Mouse (Mus musculus): ENCODE data around the gene C1galt1. TPM values are rescaled to one million over a fixed set of nuclear protein-coding genes. Genes with fewer than 3 reads are reported as not detected.
A peak's percentile ranks its signal among the peaks of the same experiment; 100 is the strongest.

The C1galt1 gene
- polyA plus RNA-seq, 1 experiment from 2014 or later = 2.1 TPM

- Histone ChIP-seq H3K4me3 (peak overlapping the region; percentile 13; the same call in 1 of the 2 replicates), H3K4me1 (replicated peaks) (peaks cover 25% of the 10 kb centered on the region), H3K36me3 (no peaks in the 10 kb centered on the region), H3K27me3 (no peaks in the 10 kb centered on the region), H3K9ac (no peak overlapping the region), H3K4me2 (peak overlapping the region; percentile 29), H3K9me3 (no peaks in the 10 kb centered on the region), H3K27ac (replicated peaks) (no peak overlapping the region)
- no peak for ATAC-seq (ENCODE audit: low FRiP score, low read depth)
- 77% methylated on average over 8 of the region's 8 CpGs for WGBS
These were observed 2.2 kb downstream of the C1galt1 start for GRCm38 (mm10) chr6:7846726-7847439.

GRCm38 (mm10) chr6:7847890-7848508, 3.4 kb downstream of the C1galt1 start:
- H3K36me3 ChIP-seq = no peaks in the 10 kb centered on the region
- no peaks in the 10 kb centered on the region for H3K9me3 ChIP-seq
- no peak overlapping the region for H3K9ac ChIP-seq
- H3K4me2 ChIP-seq = peak overlapping the region; percentile 29; the same call in 1 of the 2 replicates
- no peak overlapping the region for H3K4me3 ChIP-seq
- no peak for ATAC-seq (ENCODE audit: low FRiP score, low read depth)
- WGBS = 59% methylated on average over 6 of the region's 6 CpGs
- peaks cover 25% of the 10 kb centered on the region for H3K4me1 ChIP-seq (replicated peaks)
- H3K27ac ChIP-seq (replicated peaks) = no peak overlapping the region
- H3K27me3 ChIP-seq = no peaks in the 10 kb centered on the region

DNA sequence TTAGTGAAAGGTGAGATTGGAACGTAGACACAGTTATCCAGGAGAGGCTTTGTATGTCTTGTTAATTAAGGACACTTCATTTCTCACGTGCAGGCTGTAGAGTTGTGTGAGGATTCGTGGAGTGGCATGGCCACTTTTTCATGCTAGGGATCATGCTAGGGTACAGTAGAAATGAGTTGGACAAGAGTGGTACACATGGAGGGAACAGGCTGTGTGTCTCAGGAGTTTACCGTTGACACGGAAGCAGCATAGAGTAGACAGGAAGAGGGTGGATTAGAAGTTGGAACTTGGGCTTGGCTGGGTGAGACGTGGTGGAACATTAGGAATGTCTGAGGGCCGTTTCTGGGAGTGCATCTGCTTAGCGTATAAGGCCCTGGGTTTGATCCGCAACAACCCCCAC, 4.1 kb downstream of the C1galt1 start:
- WGBS = 86% methylated on average over 9 of the region's 9 CpGs
- no peak overlapping the region for H3K4me2 ChIP-seq
- ATAC-seq (ENCODE audit: low FRiP score, low read depth) = no peak

GRCm38 (mm10) chr6:7851036-7851435, 6.4 kb downstream of the C1galt1 start:
- H3K27ac ChIP-seq (replicated peaks) = no peak overlapping the region
- H3K4me2 ChIP-seq = no peak overlapping the region
- no peak for ATAC-seq (ENCODE audit: low FRiP score, low read depth)
- peaks cover 20% of the 10 kb centered on the region for H3K4me1 ChIP-seq (replicated peaks)
- H3K9me3 ChIP-seq = no peaks in the 10 kb centered on the region
- WGBS = 96% methylated on average over 2 of the region's 2 CpGs
- no peak overlapping the region for H3K4me3 ChIP-seq
- H3K27me3 ChIP-seq = no peaks in the 10 kb centered on the region
- no peaks in the 10 kb centered on the region for H3K36me3 ChIP-seq
- H3K9ac ChIP-seq = no peak overlapping the region

More for the DNA sequence above, 4.1 kb downstream of the C1galt1 start:
- Histone ChIP-seq H3K9ac (no peak overlapping the region), H3K27ac (replicated peaks) (no peak overlapping the region), H3K36me3 (no peaks in the 10 kb centered on the region), H3K9me3 (no peaks in the 10 kb centered on the region), H3K4me3 (no peak overlapping the region), H3K4me1 (replicated peaks) (peaks cover 25% of the 10 kb centered on the region), H3K27me3 (no peaks in the 10 kb centered on the region)

GRCm38 (mm10) chr6:7852919-7853318, 8.3 kb downstream of the C1galt1 start:
- no peaks in the 10 kb centered on the region for H3K9me3 ChIP-seq
- WGBS = 75% methylated on average over 1 of the region's 1 CpGs

DNA sequence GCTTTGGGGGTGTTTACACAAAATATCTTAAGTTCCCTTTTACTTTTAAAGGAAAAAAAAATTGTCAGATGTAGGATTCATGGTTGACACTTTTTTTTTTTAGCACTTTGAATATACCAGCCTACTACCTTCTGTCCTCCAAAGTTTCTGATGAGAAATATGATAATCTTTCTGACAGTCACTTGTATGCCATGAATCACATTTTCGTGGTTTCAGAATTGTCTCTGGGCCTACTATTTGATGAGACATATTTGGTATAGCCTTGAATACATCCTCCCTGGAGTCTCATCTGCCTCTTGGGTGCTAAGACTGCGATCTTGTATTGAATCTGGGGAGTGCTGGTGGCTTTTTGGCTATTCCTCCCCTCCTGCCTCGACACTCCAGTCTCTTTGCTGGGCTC, 8.8 kb downstream of the C1galt1 start:
- 0 out of 2 replicates have a peak, but pooled peaks cover under 1% of the 10 kb centered on the region for H3K4me1 ChIP-seq (replicated peaks)
- no peaks in the 10 kb centered on the region for H3K27me3 ChIP-seq
- 81% methylated on average over 3 of the region's 3 CpGs for WGBS
- no peak overlapping the region for H3K27ac ChIP-seq (replicated peaks)
- H3K9ac ChIP-seq = no peak overlapping the region
- no peaks in the 10 kb centered on the region for H3K36me3 ChIP-seq
- no peak overlapping the region for H3K4me3 ChIP-seq
- no peak overlapping the region for H3K4me2 ChIP-seq
- ATAC-seq (ENCODE audit: low FRiP score, low read depth) = no peak
- H3K9me3 ChIP-seq = no peaks in the 10 kb centered on the region

More at GRCm38 (mm10) chr6:7852919-7853318, 8.3 kb downstream of the C1galt1 start:
- Histone ChIP-seq H3K27ac (replicated peaks) (no peak overlapping the region), H3K4me1 (replicated peaks) (peaks cover 6% of the 10 kb centered on the region; the same call in 1 of the 2 replicates), H3K36me3 (no peaks in the 10 kb centered on the region), H3K27me3 (no peaks in the 10 kb centered on the region), H3K4me3 (no peak overlapping the region), H3K4me2 (no peak overlapping the region), H3K9ac (no peak overlapping the region)
- ATAC-seq (ENCODE audit: low FRiP score, low read depth) = no peak

DNA sequence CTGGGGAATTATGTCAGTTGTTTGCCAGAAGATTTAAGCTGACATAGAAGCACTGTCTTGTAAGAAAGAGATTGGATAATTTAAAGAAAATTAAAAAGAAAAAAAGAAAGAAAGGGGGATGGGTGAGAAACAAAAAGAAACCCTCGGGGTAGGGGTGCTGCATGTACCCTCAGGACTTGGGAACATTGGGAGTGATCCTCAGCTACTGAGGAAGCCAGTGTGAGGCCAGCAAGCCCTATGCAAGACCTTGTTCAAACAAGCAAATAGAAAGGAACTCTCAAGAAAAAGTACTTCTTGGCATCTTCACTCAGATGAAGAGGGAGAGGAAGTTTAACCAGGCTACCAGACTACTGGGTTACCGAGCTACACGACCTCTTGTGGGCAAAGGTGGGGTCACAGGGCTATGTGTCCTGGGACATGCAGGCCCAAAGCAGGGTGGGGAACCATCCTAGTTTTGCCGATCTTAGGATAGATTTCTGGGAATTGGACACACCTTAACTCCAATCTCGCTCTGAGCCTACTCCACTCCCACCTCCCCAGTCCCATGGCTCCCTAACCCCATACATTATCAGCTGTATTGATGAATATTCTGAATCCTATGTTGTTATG, 12.1 kb downstream of the C1galt1 start:
- Histone ChIP-seq H3K4me2 (no peak overlapping the region), H3K4me1 (replicated peaks) (no peaks in the 10 kb centered on the region), H3K9me3 (no peaks in the 10 kb centered on the region), H3K27ac (replicated peaks) (no peak overlapping the region), H3K9ac (no peak overlapping the region), H3K4me3 (no peak overlapping the region), H3K36me3 (0 out of 2 replicates have a peak, but pooled peaks cover 4% of the 10 kb centered on the region), H3K27me3 (no peaks in the 10 kb centered on the region)
- WGBS = 81% methylated on average over 5 of the region's 5 CpGs
- ATAC-seq (ENCODE audit: low FRiP score, low read depth) = no peak

DNA sequence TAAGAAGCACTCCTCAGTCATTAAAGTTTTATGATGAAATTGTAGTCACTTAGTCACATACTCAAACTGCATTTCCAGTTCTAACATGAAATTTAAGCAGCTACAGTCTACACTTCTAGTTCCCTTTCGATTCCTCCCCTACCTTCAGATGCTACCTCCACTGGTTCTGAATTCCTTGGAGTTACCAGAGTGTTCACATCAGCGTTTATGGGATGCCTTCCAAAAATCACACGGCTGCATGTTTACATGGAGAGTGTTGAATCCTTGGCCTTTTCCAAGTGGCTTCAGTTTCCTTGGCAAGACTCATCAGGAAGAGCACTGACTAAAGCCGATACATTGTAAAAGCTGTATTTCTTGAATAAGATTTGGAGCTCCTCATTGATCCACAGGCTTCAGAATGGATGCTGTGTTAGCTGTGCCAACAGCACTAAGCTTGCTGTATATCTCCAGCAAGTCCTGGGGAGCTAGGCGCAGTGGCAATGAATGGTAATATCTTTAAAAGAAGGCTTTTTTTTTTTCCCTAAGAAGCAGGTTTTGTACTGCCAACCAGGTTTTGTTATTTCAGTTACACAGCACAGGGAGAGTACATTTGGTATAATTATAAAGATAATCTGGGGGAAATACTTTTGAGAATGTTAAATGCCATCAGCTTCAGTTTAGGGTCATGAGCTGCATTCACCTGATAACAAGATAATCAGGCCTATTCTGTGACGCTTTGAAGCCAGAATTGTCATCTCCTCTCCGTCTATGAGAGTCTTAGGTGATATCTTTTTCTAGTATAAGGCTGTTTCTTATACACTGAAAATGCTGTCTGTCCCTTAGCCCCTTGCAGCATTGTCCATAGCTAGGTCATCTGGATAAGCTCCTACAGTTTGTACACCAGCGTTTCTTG, 13.0 kb downstream of the C1galt1 start:
- no peaks in the 10 kb centered on the region for H3K4me1 ChIP-seq (replicated peaks)
- WGBS = 81% methylated on average over 8 of the region's 8 CpGs
- no peak for ATAC-seq (ENCODE audit: low FRiP score, low read depth)
- no peaks in the 10 kb centered on the region for H3K27me3 ChIP-seq
- H3K4me2 ChIP-seq = no peak overlapping the region
- H3K9me3 ChIP-seq = no peaks in the 10 kb centered on the region
- no peak overlapping the region for H3K4me3 ChIP-seq
- no peak overlapping the region for H3K9ac ChIP-seq
- 0 out of 2 replicates have a peak, but pooled peaks cover 4% of the 10 kb centered on the region for H3K36me3 ChIP-seq
- H3K27ac ChIP-seq (replicated peaks) = no peak overlapping the region

DNA sequence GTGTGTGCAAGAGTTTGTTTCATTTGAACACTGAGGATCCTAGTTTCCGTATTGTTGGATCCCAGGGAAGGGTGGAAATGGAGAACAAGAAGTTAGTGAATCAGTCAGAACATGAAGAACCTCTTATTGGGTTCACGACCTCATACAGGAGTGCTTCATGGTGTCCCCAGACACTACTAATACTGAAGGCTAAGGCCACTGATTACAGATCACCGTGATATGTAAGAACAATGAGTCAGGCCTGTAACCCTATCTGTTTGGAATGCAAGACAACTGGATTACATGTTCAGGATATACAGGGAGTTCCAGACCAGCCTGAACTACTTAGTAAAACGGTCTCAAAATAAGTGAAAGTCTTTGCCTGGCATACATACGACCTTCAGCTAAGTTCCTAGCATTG, 13.9 kb downstream of the C1galt1 start:
- 0 out of 2 replicates have a peak, but pooled peaks cover 4% of the 10 kb centered on the region for H3K36me3 ChIP-seq
- no peak overlapping the region for H3K9ac ChIP-seq
- H3K4me3 ChIP-seq = no peak overlapping the region
- no peaks in the 10 kb centered on the region for H3K9me3 ChIP-seq
- no peak for ATAC-seq (ENCODE audit: low FRiP score, low read depth)
- WGBS = 88% methylated on average over 5 of the region's 5 CpGs
- H3K27me3 ChIP-seq = no peaks in the 10 kb centered on the region
- no peak overlapping the region for H3K27ac ChIP-seq (replicated peaks)
- no peak overlapping the region for H3K4me2 ChIP-seq
- no peaks in the 10 kb centered on the region for H3K4me1 ChIP-seq (replicated peaks)

DNA sequence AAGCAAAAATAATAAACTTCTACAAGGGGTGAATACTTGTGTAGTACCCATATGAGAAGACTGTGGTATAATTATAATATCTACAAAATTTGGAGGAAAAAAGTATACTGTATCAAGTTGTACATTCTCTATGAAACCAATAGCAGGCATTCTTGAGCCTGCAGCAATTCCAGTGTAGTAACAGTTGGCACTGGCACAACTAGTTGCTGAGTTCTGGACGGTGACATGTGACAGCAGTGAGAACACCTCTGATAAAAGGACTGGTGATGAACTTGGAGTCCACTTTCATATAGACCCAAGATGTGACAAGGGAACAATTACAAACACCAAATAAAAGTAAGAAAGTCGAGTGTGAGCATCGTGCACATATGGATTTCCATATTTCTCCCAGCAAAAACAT, 14.5 kb downstream of the C1galt1 start:
- 83% methylated on average over 3 of the region's 3 CpGs for WGBS

DNA sequence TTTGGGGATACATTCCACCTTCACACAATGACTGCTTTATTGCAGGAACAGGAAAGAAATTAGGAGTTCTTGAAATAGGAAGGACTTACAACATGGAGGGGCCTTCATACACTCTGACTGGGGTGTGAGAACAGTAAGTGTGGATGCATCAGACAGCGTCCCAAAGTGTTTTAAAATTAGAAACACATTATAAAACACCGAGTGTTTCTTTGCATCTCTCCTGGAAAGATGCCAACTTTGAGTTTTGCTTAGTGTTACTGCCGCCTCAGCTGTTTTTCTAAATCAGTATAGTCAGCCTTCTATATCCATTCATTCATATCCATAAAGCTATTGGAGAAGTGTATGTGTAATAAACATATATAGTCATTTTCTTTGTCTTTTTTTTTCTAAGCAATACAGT, 16.4 kb downstream of the C1galt1 start:
- Histone ChIP-seq H3K9ac (no peak overlapping the region), H3K9me3 (no peaks in the 10 kb centered on the region), H3K27ac (replicated peaks) (no peak overlapping the region), H3K4me2 (no peak overlapping the region), H3K36me3 (0 out of 2 replicates have a peak, but pooled peaks cover 9% of the 10 kb centered on the region), H3K27me3 (no peaks in the 10 kb centered on the region), H3K4me1 (replicated peaks) (no peaks in the 10 kb centered on the region), H3K4me3 (no peak overlapping the region)
- ATAC-seq (ENCODE audit: low FRiP score, low read depth) = no peak
- WGBS = 61% methylated on average over 3 of the region's 3 CpGs

More for the DNA sequence above, 14.5 kb downstream of the C1galt1 start:
- no peak overlapping the region for H3K9ac ChIP-seq
- H3K4me3 ChIP-seq = no peak overlapping the region
- no peaks in the 10 kb centered on the region for H3K9me3 ChIP-seq
- no peaks in the 10 kb centered on the region for H3K27me3 ChIP-seq
- ATAC-seq (ENCODE audit: low FRiP score, low read depth) = no peak
- H3K36me3 ChIP-seq = 0 out of 2 replicates have a peak, but pooled peaks cover 4% of the 10 kb centered on the region
- H3K4me1 ChIP-seq (replicated peaks) = no peaks in the 10 kb centered on the region
- no peak overlapping the region for H3K27ac ChIP-seq (replicated peaks)
- no peak overlapping the region for H3K4me2 ChIP-seq

Measured in hindbrain, embryonic 15.5 days (tissue).